Mouse (Mus musculus): ENCODE data around the gene En2.

DNA sequence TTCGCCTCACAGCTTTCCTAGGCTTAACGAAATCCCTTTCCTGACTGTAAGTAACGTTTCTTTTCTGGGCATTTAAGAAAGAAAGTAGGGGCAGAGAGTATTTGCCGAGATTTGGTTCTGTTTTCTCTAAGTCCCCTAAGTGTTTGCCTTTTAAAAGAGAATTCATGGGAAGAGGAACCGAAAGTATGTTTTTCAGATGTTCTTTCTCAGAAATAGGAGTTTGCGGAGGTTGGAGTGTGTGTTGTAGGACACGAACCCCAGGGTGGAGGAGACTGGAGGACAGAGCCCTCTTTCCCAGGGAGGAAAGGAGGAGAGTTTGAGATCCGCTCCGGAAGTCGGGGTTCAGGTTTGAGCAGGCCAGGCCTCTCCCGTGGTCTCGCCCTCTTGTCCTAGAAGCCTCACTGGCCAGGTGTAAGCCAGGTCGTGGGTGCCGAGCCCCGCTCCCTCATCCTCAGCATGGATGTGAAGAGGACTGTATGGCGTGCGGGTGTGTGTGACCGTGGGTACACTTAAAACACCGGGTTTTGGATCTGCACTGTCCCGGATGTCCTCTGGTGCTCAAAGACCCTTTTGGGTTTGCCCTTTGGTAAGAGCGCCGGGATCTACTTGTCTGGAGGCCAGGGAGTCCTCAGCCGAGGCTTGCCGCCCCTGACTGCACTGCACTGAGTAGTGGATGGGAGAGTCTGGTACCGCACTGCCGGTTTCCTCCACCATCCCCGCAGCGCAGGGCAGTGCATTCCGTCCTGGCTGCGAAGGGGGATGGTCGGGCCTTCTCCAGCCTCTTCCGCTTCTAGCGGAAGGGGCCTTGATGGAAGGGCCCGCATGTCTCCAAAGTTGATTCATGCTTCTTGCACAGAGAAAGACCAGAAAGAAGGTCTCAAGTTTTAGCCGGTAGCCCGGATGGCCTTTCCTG lies 3.0 kb downstream of the En2 start:
- TF ChIP-seq POLR2A (IDR thresholded peaks at IDR 0.05; ENCODE audit: control insufficient read depth, extremely low read depth, insufficient read depth, low read length, poor library complexity), result no peak
- no peak for TF ChIP-seq CTCF (IDR thresholded peaks at IDR 0.05; ENCODE audit: borderline replicate concordance, control insufficient read depth, extremely low read depth, insufficient read depth, low read length, poor library complexity)
